Mouse (Mus musculus) MEL (cell line): ENCODE data around the gene Spon2. TPM values are rescaled to one million over a fixed set of nuclear protein-coding genes. Genes with fewer than 3 reads are reported as not detected.
A peak's percentile ranks its signal among the peaks of the same experiment; 100 is the strongest.

Experiments
- DNase-seq: peaks from one replicate; pipeline ENCODE4 v3.0.0; 2011; ENCODE audit warnings: low read depth, low spot score
- H3K27ac ChIP-seq: 2 replicates; pipeline ENCODE4 v1.5.1; 2012; ENCODE audit warnings: low read depth, mild to moderate bottlenecking, control low read depth, low read length, moderate library complexity; ENCODE audit not compliant: control insufficient read depth
- H3K27me3 ChIP-seq, 2 experiments: fragments of 150-350 bp in 1 of 2; sonication (generic) in 1 of 2; 2 replicates each; pipeline ENCODE4 v1.6.1; 2012; ENCODE audit warnings: low read length in 2 of 2, mild to moderate bottlenecking in 2 of 2, improper control_type of control experiment in 1 of 2, moderate library complexity in 1 of 2; ENCODE audit not compliant: insufficient read depth in 2 of 2, control insufficient read depth in 1 of 2
- H3K36me3 ChIP-seq, 2 experiments: 2 replicates each; pipeline ENCODE4 v1.6.1; 2012 to 2014; ENCODE audit warnings: low read length in 2 of 2, improper control_type of control experiment in 1 of 2, inconsistent platforms in 1 of 2, mild to moderate bottlenecking in 1 of 2; ENCODE audit not compliant: insufficient read depth in 2 of 2, control insufficient read depth in 1 of 2
- H3K4me1 ChIP-seq, 2 experiments: fragments of 150-350 bp in 1 of 2; sonication (generic) in 1 of 2; 2 replicates each; pipeline ENCODE4 v1.6.1; 2012; ENCODE audit warnings: low read length in 2 of 2, improper control_type of control experiment in 1 of 2, mild to moderate bottlenecking in 1 of 2; ENCODE audit not compliant: insufficient read depth in 2 of 2, control insufficient read depth in 1 of 2
- H3K4me3 ChIP-seq, 2 experiments: fragments of 150-350 bp in 1 of 2; sonication (generic) in 1 of 2; 2 replicates each; pipeline ENCODE4 v1.5.1; 2012; ENCODE audit warnings: low read depth in 2 of 2, low read length in 2 of 2, mild to moderate bottlenecking in 2 of 2, moderate library complexity in 2 of 2, control low read depth in 1 of 2, improper control_type of control experiment in 1 of 2; ENCODE audit not compliant: control insufficient read depth in 1 of 2, insufficient read depth in 1 of 2
- H3K79me2 ChIP-seq: 2 replicates; pipeline ENCODE4 v1.6.1; 2012; ENCODE audit warnings: mild to moderate bottlenecking, low read length, moderate library complexity; ENCODE audit not compliant: control insufficient read depth, poor library complexity, insufficient read depth
- H3K9ac ChIP-seq: 2 replicates; pipeline ENCODE4 v1.6.1; 2012; ENCODE audit warnings: low read depth, mild to moderate bottlenecking, control low read depth, low read length, moderate library complexity; ENCODE audit not compliant: control insufficient read depth, poor library complexity, severe bottlenecking
- H3K9me3 ChIP-seq: fragments of 150-350 bp; sonication (generic); replicated peaks from 2 replicates; pipeline ENCODE4 v1.6.1; 2012; ENCODE audit warnings: mild to moderate bottlenecking, low read length, improper control_type of control experiment, moderate library complexity; ENCODE audit not compliant: insufficient read depth
- CHD1 ChIP-seq: IDR thresholded peaks from 2 replicates; pipeline ENCODE4 v1.6.1; 2012; ENCODE audit warnings: low read depth, mild to moderate bottlenecking, inconsistent platforms, low read length, improper control_type of control experiment
- CHD2 ChIP-seq: IDR thresholded peaks from 2 replicates; pipeline ENCODE4 v1.6.1; 2011; ENCODE audit warnings: low read length, improper control_type of control experiment
- ETS1 ChIP-seq: IDR thresholded peaks from 2 replicates; pipeline ENCODE4 v1.6.1; 2012; ENCODE audit warnings: low read depth, mild to moderate bottlenecking, inconsistent platforms, low read length, improper control_type of control experiment, moderate library complexity
- JUND ChIP-seq: IDR thresholded peaks from 2 replicates; pipeline ENCODE4 v1.6.1; 2011; ENCODE audit warnings: low read depth, mild to moderate bottlenecking, improper control_type of control experiment, low read length
- KAT2A ChIP-seq: conservative IDR thresholded peaks from 2 replicates; pipeline ENCODE4 v1.6.1; 2012; ENCODE audit warnings: low read depth, low read length, improper control_type of control experiment, inconsistent platforms
- MAZ ChIP-seq: IDR thresholded peaks from 2 replicates; pipeline ENCODE4 v1.6.1; 2012; ENCODE audit warnings: low read depth, mild to moderate bottlenecking, inconsistent platforms, low read length, improper control_type of control experiment
- NELFE ChIP-seq: IDR thresholded peaks from 2 replicates; pipeline ENCODE4 v1.6.1; 2011; ENCODE audit warnings: low read depth, low read length, improper control_type of control experiment
- RAD21 ChIP-seq: IDR thresholded peaks from 2 replicates; pipeline ENCODE4 v1.6.1; 2011; ENCODE audit warnings: mild to moderate bottlenecking, low read depth, low read length, improper control_type of control experiment
- RCOR1 ChIP-seq: IDR thresholded peaks from 2 replicates; pipeline ENCODE4 v1.6.1; 2012; ENCODE audit warnings: low read depth, mild to moderate bottlenecking, inconsistent platforms, low read length, improper control_type of control experiment
- SMC3 ChIP-seq: IDR thresholded peaks from 2 replicates; pipeline ENCODE4 v1.6.1; 2011; ENCODE audit warnings: low read depth, low read length, improper control_type of control experiment
- TBP ChIP-seq: IDR thresholded peaks from 2 replicates; pipeline ENCODE4 v1.8.0; 2011; ENCODE audit warnings: low read depth, low read length, improper control_type of control experiment
- TCF12 ChIP-seq: IDR thresholded peaks from 2 replicates; pipeline ENCODE4 v1.6.1; 2014; ENCODE audit warnings: low read depth, mild to moderate bottlenecking, inconsistent platforms, low read length, improper control_type of control experiment, moderate library complexity
- USF2 ChIP-seq, 2 experiments: IDR thresholded peaks; 2 replicates each; pipeline ENCODE4 v1.6.1; 2011 to 2012; ENCODE audit warnings: improper control_type of control experiment in 2 of 2, low read length in 2 of 2, borderline replicate concordance in 1 of 2, inconsistent platforms in 1 of 2, low read depth in 1 of 2, mild to moderate bottlenecking in 1 of 2; ENCODE audit not compliant: insufficient read depth in 1 of 2
- ZKSCAN1 ChIP-seq: IDR thresholded peaks from 2 replicates; pipeline ENCODE4 v1.6.1; 2012; ENCODE audit warnings: low read depth, mild to moderate bottlenecking, inconsistent platforms, low read length, improper control_type of control experiment, moderate library complexity
- ZMIZ1 ChIP-seq: IDR thresholded peaks from 2 replicates; pipeline ENCODE4 v1.6.1; 2012; ENCODE audit warnings: low read depth, mild to moderate bottlenecking, inconsistent platforms, low read length, improper control_type of control experiment, moderate library complexity
- polyA plus RNA-seq, 2 experiments: library from polyadenylated mRNA; stranded (reverse) in 1 of 2; unstranded in 1 of 2; fragments of >175 nt in 1 of 2; fragments of >200 nt in 1 of 2; gene quantifications; 2 replicates each; pipeline versions ENCODE4 v1.2.1 to v1.2.4; 2012; ENCODE audit warnings: low replicate concordance in 2 of 2, low read depth in 1 of 2; ENCODE audit not compliant: insufficient read length in 2 of 2, insufficient read depth in 1 of 2, missing spikeins in 1 of 2
- total RNA-seq: library from RNA; depleted of rRNA; stranded (reverse); fragments of 300-350 nt; gene quantifications from 2 replicates; pipeline ENCODE4 v1.2.3, GENCODE M21; 2012; rRNA removed

Spon2 gene
- total RNA-seq (1.7 and 3.1 TPM in 2 replicates), polyA plus RNA-seq (1 to 10 TPM in 1 of 2 experiments, not detected in 1; 2.6 TPM)

GRCm38 (mm10) chr5:33218081-33218480, at the start of gene Spon2:
TSS of gene Spon2 (minus strand) at chr5:33218455.
- TF ChIP-seq USF2 (IDR thresholded peaks at IDR 0.05; ENCODE audit: borderline replicate concordance in 1 of 2, insufficient read depth in 1 of 2, low read depth in 1 of 2, low read length in 2 of 2) = no peak
- TF ChIP-seq TBP = peak; percentile 36; the same call in 1 of the 2 replicates
- no peak for TF ChIP-seq RCOR1
- TF ChIP-seq TCF12 = peak; percentile 42; the same call in 1 of the 2 replicates
- no peak for TF ChIP-seq JUND
- TF ChIP-seq KAT2A = no peak
- TF ChIP-seq RAD21 = no peak
- no peak for TF ChIP-seq ZKSCAN1
- 0 out of 2 replicates have a peak, but pooled peaks have one; percentile 25 for TF ChIP-seq ETS1
- TF ChIP-seq CHD2 = no peak
- TF ChIP-seq, all 39 proteins: peak for 3
- peak within 1 kb of the TSS; percentile 37 for H3K9ac ChIP-seq
- peaks cover 0 to 28% of the 10 kb centered on the region in 2 experiments; a peak in 2 of 4 replicates for H3K36me3 ChIP-seq
- DNase-seq = peak; percentile 83
- no peaks in the 10 kb centered on the region for H3K27me3 ChIP-seq
- peak within 1 kb of the TSS; percentile 61 for H3K27ac ChIP-seq
- H3K79me2 ChIP-seq = no peaks in the 10 kb centered on the region
- peak within 1 kb of the TSS; percentile 6 to 46 for H3K4me3 ChIP-seq
- no peaks in the 10 kb centered on the region for H3K9me3 ChIP-seq
- peaks cover 26 to 34% of the 10 kb centered on the region in 2 experiments for H3K4me1 ChIP-seq

- Histone ChIP-seq H3K36me3 (peaks cover 0 to 79% of the 10 kb centered on the region in 2 experiments; a peak in 2 of 4 replicates), H3K4me3 (no peak overlapping the region), H3K79me2 (no peaks in the 10 kb centered on the region; the same call in 1 of the 2 replicates), H3K9ac (no peak overlapping the region), H3K27ac (no peak overlapping the region), H3K9me3 (no peaks in the 10 kb centered on the region), H3K4me1 (no peaks in the 10 kb centered on the region), H3K27me3 (no peaks in the 10 kb centered on the region)
- TF ChIP-seq SMC3 = no peak
- TF ChIP-seq ZMIZ1 = no peak
- no peak for TF ChIP-seq CHD1
- DNase-seq = no peak
These were observed 36.2 kb upstream of the Spon2 start for GRCm38 (mm10) chr5:33254416-33254815.

GRCm38 (mm10) chr5:33248186-33248585, 29.9 kb upstream of the Spon2 start:
- no peak overlapping the region for H3K9ac ChIP-seq
- H3K36me3 ChIP-seq = peaks cover 0 to 31% of the 10 kb centered on the region in 2 experiments; a peak in 2 of 4 replicates
- H3K79me2 ChIP-seq = no peaks in the 10 kb centered on the region
- TF ChIP-seq ETS1 (no peak), MAZ (no peak), NELFE (no peak)
- no peaks in the 10 kb centered on the region for H3K4me1 ChIP-seq
- DNase-seq = no peak
- H3K4me3 ChIP-seq = no peak overlapping the region
- no peak overlapping the region for H3K27ac ChIP-seq
- H3K9me3 ChIP-seq = no peaks in the 10 kb centered on the region
- no peaks in the 10 kb centered on the region for H3K27me3 ChIP-seq
